Mouse (Mus musculus) lung, adult 2 months (tissue): Measurements from ENCODE around the gene Fam120a.

Source experiments
- CTCF ChIP-seq: fragments of 200-500 bp; IDR thresholded peaks from 2 replicates; pipeline ENCODE4 v1.5.1; 2011; ENCODE audit warnings: mild to moderate bottlenecking, low read length, control low read depth; ENCODE audit not compliant: insufficient read depth
- POLR2A ChIP-seq: fragments of 200-500 bp; IDR thresholded peaks from 2 replicates; pipeline ENCODE4 v1.6.1; 2011; ENCODE audit warnings: low read depth, mild to moderate bottlenecking, control low read depth, low read length, borderline replicate concordance; ENCODE audit errors: extremely low read depth

GRCm38 (mm10) chr13:48979069-48979468, 11.3 kb upstream of the Fam120a start:
- no peak for TF ChIP-seq CTCF
- TF ChIP-seq POLR2A: no peak
